ENCODE assay signal across 8 mouse cellular contexts in the genomic region with DNA sequence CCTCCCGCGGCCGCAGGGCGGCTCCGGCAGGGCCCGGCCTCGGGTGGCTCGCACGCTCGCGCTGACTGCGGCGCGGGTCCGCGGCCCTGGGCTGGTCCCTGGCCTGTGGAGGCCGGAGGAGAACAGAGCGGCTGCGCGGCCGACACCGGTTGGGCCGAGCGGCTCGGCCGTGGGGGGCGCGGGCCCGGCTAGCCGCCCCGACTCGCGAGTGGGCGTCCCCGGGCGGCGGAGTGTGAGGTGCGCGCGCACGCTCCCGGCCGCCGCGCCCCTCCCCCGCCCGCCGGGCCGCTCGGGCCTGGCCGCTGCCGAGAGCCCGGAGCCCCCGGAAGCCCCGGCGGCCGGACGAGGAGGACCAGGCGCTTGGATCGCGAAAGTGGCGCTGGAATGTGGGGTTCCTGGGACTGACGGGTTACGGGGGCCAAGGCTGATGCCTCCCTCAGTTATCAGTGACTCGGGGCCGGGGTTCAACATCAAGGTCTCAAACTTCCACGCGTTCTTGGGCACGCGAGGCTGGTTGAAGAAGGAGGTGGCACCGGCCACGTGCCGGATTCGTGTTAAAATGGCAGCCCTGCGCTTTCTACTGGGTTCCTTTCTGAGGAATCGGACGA. TPM values are rescaled to one million over a fixed set of nuclear protein-coding genes. Genes with fewer than 3 reads are reported as not detected.
DNase-seq lines count a peak whose midpoint lies in the region; ATAC-seq and TF ChIP-seq lines count a peak whose summit lies in the region.

No protein-coding gene starts in this region.

- intact Hi-C loops in heart, postnatal 14 days (cut with DNase I): loop anchor here (5.0 kb wide), 1 partner anchor 199 kb away; a partner anchor contains a TSS

- DNase-seq in ES-E14 (ENCODE audit: low read depth, low spot score): peak; percentile 24
- peak; percentile 80 to 88 for DNase-seq in heart, postnatal 14 days
- DNase-seq in layer of hippocampus, adult 18-20 months (ENCODE audit: low spot score in 2 of 2): peak; percentile 50 to 72
- DNase-seq in lung, postnatal 0 days (ENCODE audit: low spot score): peak; percentile 77
- DNase-seq in ovary, postnatal 10 days (ENCODE audit: low spot score): peak; percentile 62
- peak; percentile 77 for DNase-seq in thymus, postnatal 14 days

- H3K27ac ChIP-seq in ES-E14 (ENCODE audit: insufficient read depth, low read depth, low read length, poor library complexity, severe bottlenecking): no peak overlapping the region
- H3K27ac ChIP-seq in forebrain, embryonic 13.5 days: peak overlapping the region; percentile 98
- H3K27ac ChIP-seq in lung, postnatal 0 days (ENCODE audit: low read length): peak overlapping the region; percentile 96

- in situ Hi-C loops in ES-E14 (cut with MboI; ENCODE audit: low sequenced_read_pairs in 2 of 2, unreplicated experiment in 2 of 2): no loop called here

- H3K9ac ChIP-seq in ES-E14 (ENCODE audit: insufficient read depth, low read depth, low read length, poor library complexity, severe bottlenecking): peak overlapping the region; percentile 91
- peak overlapping the region; percentile 91 for H3K9ac ChIP-seq in forebrain, embryonic 13.5 days
- H3K9ac ChIP-seq in lung, postnatal 0 days (replicated peaks; ENCODE audit: low read depth): peak overlapping the region; percentile 83

- peak overlapping the region; percentile 92 for H3K4me2 ChIP-seq in forebrain, embryonic 13.5 days
- H3K4me2 ChIP-seq in lung, postnatal 0 days (replicated peaks; ENCODE audit: low read depth, low read length): peak overlapping the region; percentile 85

- H3K36me3 ChIP-seq in ES-E14 (ENCODE audit: control insufficient read depth, insufficient read depth, low read length, poor library complexity, severe bottlenecking): no peaks in the 10 kb centered on the region
- H3K36me3 ChIP-seq in forebrain, embryonic 13.5 days (ENCODE audit: poor library complexity, severe bottlenecking): no peaks in the 10 kb centered on the region
- no peaks in the 10 kb centered on the region for H3K36me3 ChIP-seq in lung, postnatal 0 days (ENCODE audit: insufficient read depth, low read length)

- H3K4me1 ChIP-seq in ES-E14 (ENCODE audit: control insufficient read depth in 2 of 2, insufficient read depth in 2 of 2, low read length in 2 of 2, poor library complexity in 1 of 2): peaks cover 5 to 6% of the 10 kb centered on the region in 2 experiments; a peak in 2 of 4 replicates
- H3K4me1 ChIP-seq in forebrain, embryonic 13.5 days: peaks cover 29% of the 10 kb centered on the region
- peaks cover 11% of the 10 kb centered on the region; the same call in 1 of the 2 replicates for H3K4me1 ChIP-seq in lung, postnatal 0 days (ENCODE audit: insufficient read depth, low read depth, low read length)

- ATAC-seq in cerebellum, adult (ENCODE audit: insufficient number of reproducible peaks, low FRiP score, low TSS enrichment): peak; percentile 70
- ATAC-seq in forebrain, embryonic 13.5 days: peak; percentile 90
- ATAC-seq in lung, postnatal 0 days: peak; percentile 90

- no peak for TF ChIP-seq EP300 in lung, postnatal 0 days (IDR thresholded peaks at IDR 0.05)

- no peaks in the 10 kb centered on the region for H3K9me3 ChIP-seq in ES-E14 (ENCODE audit: control insufficient read depth, insufficient read depth, low read depth, low read length)
- H3K9me3 ChIP-seq in forebrain, embryonic 13.5 days (replicated peaks): no peaks in the 10 kb centered on the region
- no peaks in the 10 kb centered on the region for H3K9me3 ChIP-seq in lung, postnatal 0 days (ENCODE audit: low read length)

- under 1% methylated on average over 58 of the region's 77 CpGs for WGBS in forebrain, embryonic 13.5 days
- under 1% methylated on average over 36 of the region's 77 CpGs for WGBS in lung, postnatal 0 days

- H3K4me3 ChIP-seq in ES-E14 (ENCODE audit: insufficient read depth in 1 of 2, low read depth in 1 of 2, low read length in 2 of 2, poor library complexity in 1 of 2, severe bottlenecking in 1 of 2): peak overlapping the region; percentile 69 to 94
- peak overlapping the region; percentile 81 for H3K4me3 ChIP-seq in forebrain, embryonic 13.5 days
- peak overlapping the region; percentile 88 for H3K4me3 ChIP-seq in lung, postnatal 0 days (ENCODE audit: low read depth, low read length)

- TF ChIP-seq CTCF in lung, postnatal 0 days (IDR thresholded peaks at IDR 0.05): no peak

- 0 out of 2 replicates have a peak, but pooled peaks cover 4% of the 10 kb centered on the region for H3K27me3 ChIP-seq in forebrain, embryonic 13.5 days
- no peaks in the 10 kb centered on the region for H3K27me3 ChIP-seq in lung, postnatal 0 days (replicated peaks; ENCODE audit: insufficient read depth, low read length)

TF ChIP-seq in ES-E14, 5 proteins besides CTCF, POLR2A, EP300 and RAD21:
- TF ChIP-seq HCFC1 (IDR thresholded peaks at IDR 0.05; ENCODE audit: borderline replicate concordance, insufficient read depth, low read length) (no peak), ZNF384 (IDR thresholded peaks at IDR 0.05; ENCODE audit: low read depth, low read length) (no peak), CHD2 (IDR thresholded peaks at IDR 0.05; ENCODE audit: low read depth, low read length) (no peak), ZC3H11A (IDR thresholded peaks at IDR 0.05; ENCODE audit: borderline replicate concordance, low read depth, low read length) (no peak), MAFK (IDR thresholded peaks at IDR 0.05; ENCODE audit: insufficient read depth, low read depth, low read length) (no peak)

RNA-seq across cellular contexts. Expression of a gene that starts 0.6 kb away (rescaled TPM):
- 55.3 and 90.5 TPM in 2 replicates for total RNA-seq in ES-E14 (2012; rRNA removed)
- polyA plus RNA-seq in forebrain, embryonic 13.5 days (2015; fragmentation: Nextera tagmentation; extraction: Ambion mirVana): 31.0 and 35.4 TPM in 2 replicates
- 10 to 100 TPM; 59.2 to 59.6 TPM for total RNA-seq in heart, postnatal 14 days (2021)
- 100 to 1,000 TPM; 112 to 123 TPM for total RNA-seq in layer of hippocampus, adult 18-20 months (2021)
- 74.3 and 74.4 TPM in 2 replicates for polyA plus RNA-seq in lung, postnatal 0 days (2015; fragmentation: Nextera tagmentation; extraction: Ambion mirVana)

Comparison
In these comparisons a context has a peak if more than half of its experiments do, and no peak if none do; other contexts are left out.
1. DNase-seq: peak in every context shown above with its lines; median percentile 84 in heart, postnatal 14 days; 77 in lung, postnatal 0 days; 77 in thymus, postnatal 14 days; 62 in ovary, postnatal 10 days; 61 in layer of hippocampus, adult 18-20 months; 24 in ES-E14.